Mouse (Mus musculus): ENCODE data around the gene Sh3bgrl3. TPM values are rescaled to one million over a fixed set of nuclear protein-coding genes. Genes with fewer than 3 reads are reported as not detected.
A peak's percentile ranks its signal among the peaks of the same experiment; 100 is the strongest.

Sh3bgrl3 gene
- 375 TPM for polyA plus RNA-seq (2012; fragmentation: generic; extraction: Trizol)
- long read RNA-seq, experiment 1, transcript Sh3bgrl3-201 (3 exons, 743 nt) = major isoform, 290 of 310 reads
- long read RNA-seq, experiment 1, partial matches to known transcripts = 13 of 310 reads
- long read RNA-seq, experiment 1, other reads (novel, unspliced or antisense) = 6 of 310 reads
- long read RNA-seq, experiment 2, transcript Sh3bgrl3-201 (3 exons, 743 nt) = major isoform, 56 of 59 reads
- long read RNA-seq, experiment 2, partial matches to known transcripts = 2 of 59 reads
- long read RNA-seq, experiment 2, other reads (novel, unspliced or antisense) = 1 of 59 reads

GRCm38 (mm10) chr4:134128221-134128982, at the start of gene Sh3bgrl3:
Gene Sh3bgrl3 (minus strand): TSS chr4:134128789.
- Histone ChIP-seq H3K27me3 (ENCODE audit: control insufficient read depth, insufficient read depth, insufficient read length) (no peaks in the 10 kb centered on the region), H3K79me3 (ENCODE audit: low read depth) (peaks cover 8% of the 10 kb centered on the region), H3ac (ENCODE audit: control insufficient read depth, insufficient read length, low read depth) (peak within 1 kb of the TSS; percentile 72), H3K4me3 (ENCODE audit: insufficient read depth, poor library complexity, severe bottlenecking) (peak within 1 kb of the TSS; percentile 64), H3K36me3 (ENCODE audit: control insufficient read depth, insufficient read depth) (peaks cover 5% of the 10 kb centered on the region), H3K79me2 (ENCODE audit: control insufficient read depth, insufficient read depth) (peaks cover 17% of the 10 kb centered on the region)
- TF ChIP-seq USF1 (IDR thresholded peaks at IDR 0.05; ENCODE audit: low read depth) (no peak), CTCF (IDR thresholded peaks at IDR 0.05; ENCODE audit: control insufficient read depth, insufficient read depth, insufficient read length) (no peak), MYOG (IDR thresholded peaks at IDR 0.05; ENCODE audit: control insufficient read depth, extremely low read depth, insufficient read length) (no peak), FOSL1 (IDR thresholded peaks at IDR 0.05; ENCODE audit: insufficient read depth, low read length, poor library complexity, severe bottlenecking) (no peak), MYOD1 (IDR thresholded peaks at IDR 0.05; ENCODE audit: control insufficient read depth, insufficient read length, low read depth) (no peak), MAX (IDR thresholded peaks at IDR 0.05) (peak; percentile 18)

GRCm38 (mm10) chr4:134172391-134172790, 43.8 kb upstream of the Sh3bgrl3 start:
- Histone ChIP-seq H3K79me2 (ENCODE audit: control insufficient read depth, insufficient read depth) (peaks cover 13% of the 10 kb centered on the region), H3K79me3 (ENCODE audit: low read depth) (peaks cover 1% of the 10 kb centered on the region), H3K27me3 (ENCODE audit: control insufficient read depth, insufficient read depth, insufficient read length) (no peaks in the 10 kb centered on the region), H3K4me3 (ENCODE audit: insufficient read depth, poor library complexity, severe bottlenecking) (no peak overlapping the region), H3ac (ENCODE audit: control insufficient read depth, insufficient read length, low read depth) (no peak overlapping the region), H3K36me3 (ENCODE audit: control insufficient read depth, insufficient read depth) (peaks cover 9% of the 10 kb centered on the region)
- TF ChIP-seq FOSL1 (IDR thresholded peaks at IDR 0.05; ENCODE audit: insufficient read depth, low read length, poor library complexity, severe bottlenecking) (no peak), MYOG (IDR thresholded peaks at IDR 0.05; ENCODE audit: control insufficient read depth, extremely low read depth, insufficient read length) (no peak), CTCF (IDR thresholded peaks at IDR 0.05; ENCODE audit: control insufficient read depth, insufficient read depth, insufficient read length) (no peak), CEBPB (IDR thresholded peaks at IDR 0.05; ENCODE audit: low read depth) (no peak), USF1 (IDR thresholded peaks at IDR 0.05; ENCODE audit: low read depth) (no peak), MYOD1 (IDR thresholded peaks at IDR 0.05; ENCODE audit: control insufficient read depth, insufficient read length, low read depth) (no peak)

- Histone ChIP-seq H3K27me3 (ENCODE audit: control insufficient read depth, insufficient read depth, insufficient read length) (no peaks in the 10 kb centered on the region), H3K4me3 (ENCODE audit: insufficient read depth, poor library complexity, severe bottlenecking) (no peak overlapping the region), H3K79me2 (ENCODE audit: control insufficient read depth, insufficient read depth) (no peaks in the 10 kb centered on the region), H3K79me3 (ENCODE audit: low read depth) (no peaks in the 10 kb centered on the region), H3ac (ENCODE audit: control insufficient read depth, insufficient read length, low read depth) (no peak overlapping the region), H3K36me3 (ENCODE audit: control insufficient read depth, insufficient read depth) (peaks cover 11% of the 10 kb centered on the region)
- TF ChIP-seq MYOG (IDR thresholded peaks at IDR 0.05; ENCODE audit: control insufficient read depth, extremely low read depth, insufficient read length) = no peak
- no peak for TF ChIP-seq MAX (IDR thresholded peaks at IDR 0.05)
- TF ChIP-seq FOSL1 (IDR thresholded peaks at IDR 0.05; ENCODE audit: insufficient read depth, low read length, poor library complexity, severe bottlenecking) = no peak
- TF ChIP-seq CEBPB (IDR thresholded peaks at IDR 0.05; ENCODE audit: low read depth) = no peak
- TF ChIP-seq CTCF (IDR thresholded peaks at IDR 0.05; ENCODE audit: control insufficient read depth, insufficient read depth, insufficient read length) = no peak
- no peak for TF ChIP-seq MYOD1 (IDR thresholded peaks at IDR 0.05; ENCODE audit: control insufficient read depth, insufficient read length, low read depth)
- TF ChIP-seq USF1 (IDR thresholded peaks at IDR 0.05; ENCODE audit: low read depth) = no peak
These were observed 38.3 kb upstream of the Sh3bgrl3 start for GRCm38 (mm10) chr4:134166906-134167305.

- H3ac ChIP-seq (ENCODE audit: control insufficient read depth, insufficient read length, low read depth) = no peak overlapping the region
- TF ChIP-seq CEBPB (IDR thresholded peaks at IDR 0.05; ENCODE audit: low read depth) (no peak), USF1 (IDR thresholded peaks at IDR 0.05; ENCODE audit: low read depth) (no peak), CTCF (IDR thresholded peaks at IDR 0.05; ENCODE audit: control insufficient read depth, insufficient read depth, insufficient read length) (no peak), MAX (IDR thresholded peaks at IDR 0.05) (no peak), FOSL1 (IDR thresholded peaks at IDR 0.05; ENCODE audit: insufficient read depth, low read length, poor library complexity, severe bottlenecking) (no peak), MYOD1 (IDR thresholded peaks at IDR 0.05; ENCODE audit: control insufficient read depth, insufficient read length, low read depth) (no peak), MYOG (IDR thresholded peaks at IDR 0.05; ENCODE audit: control insufficient read depth, extremely low read depth, insufficient read length) (no peak)
- peaks cover 4% of the 10 kb centered on the region for H3K36me3 ChIP-seq (ENCODE audit: control insufficient read depth, insufficient read depth)
- no peaks in the 10 kb centered on the region for H3K27me3 ChIP-seq (ENCODE audit: control insufficient read depth, insufficient read depth, insufficient read length)
- H3K79me3 ChIP-seq (ENCODE audit: low read depth) = no peaks in the 10 kb centered on the region
- no peaks in the 10 kb centered on the region for H3K79me2 ChIP-seq (ENCODE audit: control insufficient read depth, insufficient read depth)
- no peak overlapping the region for H3K4me3 ChIP-seq (ENCODE audit: insufficient read depth, poor library complexity, severe bottlenecking)
These were observed 37.2 kb upstream of the Sh3bgrl3 start for GRCm38 (mm10) chr4:134165548-134166465.

GRCm38 (mm10) chr4:134165024-134165423, 36.4 kb upstream of the Sh3bgrl3 start:
- H3K4me3 ChIP-seq (ENCODE audit: insufficient read depth, poor library complexity, severe bottlenecking) = no peak overlapping the region
- H3K36me3 ChIP-seq (ENCODE audit: control insufficient read depth, insufficient read depth) = peaks cover 4% of the 10 kb centered on the region
- no peaks in the 10 kb centered on the region for H3K27me3 ChIP-seq (ENCODE audit: control insufficient read depth, insufficient read depth, insufficient read length)
- H3ac ChIP-seq (ENCODE audit: control insufficient read depth, insufficient read length, low read depth) = no peak overlapping the region
- H3K79me3 ChIP-seq (ENCODE audit: low read depth) = no peaks in the 10 kb centered on the region
- H3K79me2 ChIP-seq (ENCODE audit: control insufficient read depth, insufficient read depth) = no peaks in the 10 kb centered on the region
- TF ChIP-seq MAX (IDR thresholded peaks at IDR 0.05) = no peak
- TF ChIP-seq FOSL1 (IDR thresholded peaks at IDR 0.05; ENCODE audit: insufficient read depth, low read length, poor library complexity, severe bottlenecking) = no peak

All from C2C12 (cell line).